Mouse (Mus musculus): ENCODE measurements around the gene Rpp38. TPM values are rescaled to one million over a fixed set of nuclear protein-coding genes. Genes with fewer than 3 reads are reported as not detected.

The Rpp38 gene
- polyA plus RNA-seq (2016; fragmentation: Nextera tagmentation; extraction: Ambion mirVana) = 17.9 and 19.4 TPM in 2 replicates

DNA sequence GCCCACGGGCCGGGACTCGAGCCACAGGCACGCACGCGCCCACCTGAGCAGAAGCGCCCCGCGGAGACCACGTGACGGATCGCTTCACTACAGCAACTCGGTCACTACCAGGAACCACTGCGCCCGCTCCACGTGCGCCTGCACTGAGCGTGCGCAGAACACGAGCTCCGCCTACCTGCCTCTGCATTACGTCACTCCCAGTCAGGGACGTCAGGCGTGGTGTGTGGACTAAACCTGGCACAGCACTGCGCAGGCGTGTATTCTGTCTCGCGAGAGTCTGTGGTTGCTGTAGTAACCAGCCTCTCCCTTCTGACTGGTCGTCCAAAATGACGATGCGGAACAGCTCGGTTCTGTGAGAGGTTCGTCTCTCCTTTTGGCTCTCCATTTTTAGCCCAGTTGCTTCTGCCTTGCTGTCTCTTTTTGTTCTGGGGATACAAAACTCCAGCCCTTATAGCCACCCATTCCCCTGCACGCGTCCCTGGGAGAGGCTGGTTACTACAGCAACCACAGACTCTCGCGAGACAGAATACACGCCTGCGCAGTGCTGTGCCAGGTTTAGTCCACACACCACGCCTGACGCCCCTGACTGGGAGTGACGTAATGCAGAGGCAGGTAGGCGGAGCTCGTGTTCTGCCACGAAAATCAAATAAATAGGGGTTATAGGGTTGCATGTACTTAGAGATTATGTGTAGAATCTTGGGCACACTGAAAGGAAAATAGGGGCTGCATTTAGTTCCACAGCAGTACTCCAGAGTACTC, at the start of gene Rpp38:
Rpp38 (minus strand) TSS at position 160 of the 759 bp plus-strand sequence.
- peaks cover 9% of the 10 kb centered on the region; the same call in 1 of the 2 replicates for H3K4me1 ChIP-seq
- H3K4me2 ChIP-seq (replicated peaks) = peak within 1 kb of the TSS; percentile 64
- WGBS = under 1% methylated on average over 45 of the region's 45 CpGs
- H3K27ac ChIP-seq = peak within 1 kb of the TSS; percentile 54; the same call in 1 of the 2 replicates
- H3K36me3 ChIP-seq = peaks cover 11% of the 10 kb centered on the region
- peaks cover 7% of the 10 kb centered on the region for H3K27me3 ChIP-seq
- ATAC-seq (ENCODE audit: insufficient number of reproducible peaks, insufficient read depth, low FRiP score, low TSS enrichment) = peak; percentile 99
- H3K9ac ChIP-seq = peak within 1 kb of the TSS; percentile 65
- no peaks in the 10 kb centered on the region for H3K9me3 ChIP-seq
- peak within 1 kb of the TSS; percentile 70 for H3K4me3 ChIP-seq

GRCm38 (mm10) chr2:3365127-3365526, 32.7 kb upstream of the Rpp38 start:
- H3K4me1 ChIP-seq = no peaks in the 10 kb centered on the region
- no peaks in the 10 kb centered on the region for H3K9me3 ChIP-seq
- H3K36me3 ChIP-seq = no peaks in the 10 kb centered on the region
- no peak overlapping the region for H3K27ac ChIP-seq
- no peak for ATAC-seq (ENCODE audit: insufficient number of reproducible peaks, insufficient read depth, low FRiP score, low TSS enrichment)
- no peak overlapping the region for H3K9ac ChIP-seq
- H3K27me3 ChIP-seq = no peaks in the 10 kb centered on the region; the same call in 1 of the 2 replicates
- no peak overlapping the region for H3K4me2 ChIP-seq (replicated peaks)
- no peak overlapping the region for H3K4me3 ChIP-seq
- 60% methylated on average over 4 of the region's 4 CpGs for WGBS

- no peaks in the 10 kb centered on the region for H3K36me3 ChIP-seq
- 80% methylated on average over 3 of the region's 3 CpGs for WGBS
- no peaks in the 10 kb centered on the region for H3K4me1 ChIP-seq
- no peak overlapping the region for H3K4me2 ChIP-seq (replicated peaks)
- H3K27ac ChIP-seq = no peak overlapping the region
- H3K27me3 ChIP-seq = no peaks in the 10 kb centered on the region; the same call in 1 of the 2 replicates
- no peak for ATAC-seq (ENCODE audit: insufficient number of reproducible peaks, insufficient read depth, low FRiP score, low TSS enrichment)
- no peak overlapping the region for H3K9ac ChIP-seq
- no peaks in the 10 kb centered on the region for H3K9me3 ChIP-seq
- H3K4me3 ChIP-seq = no peak overlapping the region
Measured at GRCm38 (mm10) chr2:3361067-3361466, 28.6 kb upstream of the Rpp38 start.

DNA sequence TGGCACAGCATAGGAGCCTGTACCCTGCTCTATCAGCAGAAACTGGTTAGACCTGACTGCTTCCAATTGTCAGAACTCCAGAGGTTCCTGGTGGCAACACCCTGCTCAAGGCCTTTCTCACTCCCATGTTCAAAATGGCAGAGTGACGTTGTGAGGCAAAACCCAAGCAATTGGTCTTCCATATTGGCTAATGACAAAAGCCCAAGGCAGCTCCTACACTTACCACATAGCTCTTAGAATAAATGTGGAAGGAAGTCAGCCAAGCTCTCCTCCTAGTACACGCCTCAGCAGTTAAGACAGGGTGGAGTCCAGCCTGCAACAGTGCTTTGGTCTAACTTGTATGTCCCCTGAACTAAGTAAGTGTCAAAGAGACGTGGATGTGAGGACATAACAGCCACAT, 25.4 kb upstream of the Rpp38 start:
- WGBS = 75% methylated on average over 3 of the region's 3 CpGs
- H3K4me2 ChIP-seq (replicated peaks) = no peak overlapping the region
- ATAC-seq (ENCODE audit: insufficient number of reproducible peaks, insufficient read depth, low FRiP score, low TSS enrichment) = no peak

GRCm38 (mm10) chr2:3356311-3356710, 23.9 kb upstream of the Rpp38 start:
- Histone ChIP-seq H3K9ac (no peak overlapping the region), H3K27ac (no peak overlapping the region), H3K36me3 (no peaks in the 10 kb centered on the region), H3K9me3 (no peaks in the 10 kb centered on the region), H3K4me1 (no peaks in the 10 kb centered on the region), H3K4me3 (no peak overlapping the region), H3K27me3 (no peaks in the 10 kb centered on the region), H3K4me2 (replicated peaks) (no peak overlapping the region)
- WGBS = 77% methylated on average over 3 of the region's 3 CpGs
- ATAC-seq (ENCODE audit: insufficient number of reproducible peaks, insufficient read depth, low FRiP score, low TSS enrichment) = no peak

More for the DNA sequence above, 25.4 kb upstream of the Rpp38 start:
- no peaks in the 10 kb centered on the region for H3K9me3 ChIP-seq
- no peaks in the 10 kb centered on the region for H3K36me3 ChIP-seq
- H3K4me1 ChIP-seq = no peaks in the 10 kb centered on the region
- H3K27me3 ChIP-seq = no peaks in the 10 kb centered on the region
- no peak overlapping the region for H3K9ac ChIP-seq
- H3K4me3 ChIP-seq = no peak overlapping the region
- no peak overlapping the region for H3K27ac ChIP-seq

DNA sequence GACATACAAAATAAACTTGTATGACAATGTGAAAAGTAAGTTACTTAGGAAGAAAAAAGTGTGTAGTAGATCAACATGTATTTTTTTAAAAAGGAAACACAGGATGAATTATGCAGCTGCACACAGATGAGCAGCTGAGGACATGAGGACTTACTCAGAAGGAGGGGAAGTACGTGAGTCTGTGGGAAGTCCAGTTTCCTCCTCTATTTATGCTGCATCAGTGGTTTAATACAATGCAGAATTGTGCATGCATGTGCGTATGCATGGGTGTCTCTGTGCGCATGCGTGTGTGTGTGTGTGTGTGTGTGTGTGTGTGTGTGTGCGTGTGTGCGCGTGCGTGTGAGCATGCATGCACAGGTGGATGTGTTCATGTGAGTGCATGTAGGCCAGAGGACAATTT, 23.4 kb upstream of the Rpp38 start:
- H3K27ac ChIP-seq = no peak overlapping the region

GRCm38 (mm10) chr2:3353160-3353559, 20.7 kb upstream of the Rpp38 start:
- H3K27me3 ChIP-seq = no peaks in the 10 kb centered on the region
- no peak overlapping the region for H3K4me3 ChIP-seq
- H3K9me3 ChIP-seq = no peaks in the 10 kb centered on the region
- no peak overlapping the region for H3K27ac ChIP-seq
- ATAC-seq (ENCODE audit: insufficient number of reproducible peaks, insufficient read depth, low FRiP score, low TSS enrichment) = no peak
- H3K4me2 ChIP-seq (replicated peaks) = no peak overlapping the region
- no peak overlapping the region for H3K9ac ChIP-seq
- no peaks in the 10 kb centered on the region for H3K36me3 ChIP-seq
- H3K4me1 ChIP-seq = no peaks in the 10 kb centered on the region

More for the DNA sequence above, 23.4 kb upstream of the Rpp38 start:
- no peaks in the 10 kb centered on the region for H3K27me3 ChIP-seq
- H3K4me2 ChIP-seq (replicated peaks) = no peak overlapping the region
- H3K4me1 ChIP-seq = no peaks in the 10 kb centered on the region
- no peak for ATAC-seq (ENCODE audit: insufficient number of reproducible peaks, insufficient read depth, low FRiP score, low TSS enrichment)
- no peaks in the 10 kb centered on the region for H3K36me3 ChIP-seq
- no peak overlapping the region for H3K9ac ChIP-seq
- H3K9me3 ChIP-seq = no peaks in the 10 kb centered on the region
- 88% methylated on average over 8 of the region's 8 CpGs for WGBS
- no peak overlapping the region for H3K4me3 ChIP-seq

GRCm38 (mm10) chr2:3348919-3349318, 16.5 kb upstream of the Rpp38 start:
- H3K4me3 ChIP-seq = no peak overlapping the region
- H3K4me1 ChIP-seq = no peaks in the 10 kb centered on the region
- H3K9ac ChIP-seq = no peak overlapping the region
- no peak overlapping the region for H3K4me2 ChIP-seq (replicated peaks)
- H3K9me3 ChIP-seq = no peaks in the 10 kb centered on the region
- ATAC-seq (ENCODE audit: insufficient number of reproducible peaks, insufficient read depth, low FRiP score, low TSS enrichment) = no peak
- H3K27me3 ChIP-seq = 0 out of 2 replicates have a peak, but pooled peaks cover 3% of the 10 kb centered on the region
- WGBS = 14% methylated on average over 3 of the region's 3 CpGs
- H3K27ac ChIP-seq = no peak overlapping the region
- no peaks in the 10 kb centered on the region for H3K36me3 ChIP-seq

DNA sequence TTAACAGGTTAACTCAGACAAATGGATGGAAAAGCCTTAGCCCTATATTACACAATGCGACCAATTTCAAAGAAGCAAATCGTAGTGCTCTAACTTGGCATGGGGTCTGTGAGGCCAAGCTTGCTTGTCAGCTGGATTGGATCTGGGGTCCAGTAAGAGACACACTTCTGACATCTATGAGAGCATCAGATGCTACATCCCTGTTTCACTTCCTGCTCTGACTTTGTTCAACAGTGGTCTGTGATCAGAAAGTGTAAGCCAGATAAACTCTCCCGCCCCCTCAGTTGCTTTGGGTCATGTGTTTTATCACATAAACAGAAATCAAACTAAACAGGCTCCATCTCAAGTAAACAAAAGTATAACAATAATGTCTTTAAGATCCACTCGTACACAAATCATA, 16.0 kb upstream of the Rpp38 start:
- Histone ChIP-seq H3K9ac (no peak overlapping the region), H3K9me3 (no peaks in the 10 kb centered on the region), H3K27ac (no peak overlapping the region), H3K4me3 (no peak overlapping the region), H3K36me3 (no peaks in the 10 kb centered on the region), H3K4me2 (replicated peaks) (no peak overlapping the region), H3K27me3 (0 out of 2 replicates have a peak, but pooled peaks cover 3% of the 10 kb centered on the region), H3K4me1 (no peaks in the 10 kb centered on the region)
- no peak for ATAC-seq (ENCODE audit: insufficient number of reproducible peaks, insufficient read depth, low FRiP score, low TSS enrichment)
- 77% methylated on average over 4 of the region's 4 CpGs for WGBS

DNA sequence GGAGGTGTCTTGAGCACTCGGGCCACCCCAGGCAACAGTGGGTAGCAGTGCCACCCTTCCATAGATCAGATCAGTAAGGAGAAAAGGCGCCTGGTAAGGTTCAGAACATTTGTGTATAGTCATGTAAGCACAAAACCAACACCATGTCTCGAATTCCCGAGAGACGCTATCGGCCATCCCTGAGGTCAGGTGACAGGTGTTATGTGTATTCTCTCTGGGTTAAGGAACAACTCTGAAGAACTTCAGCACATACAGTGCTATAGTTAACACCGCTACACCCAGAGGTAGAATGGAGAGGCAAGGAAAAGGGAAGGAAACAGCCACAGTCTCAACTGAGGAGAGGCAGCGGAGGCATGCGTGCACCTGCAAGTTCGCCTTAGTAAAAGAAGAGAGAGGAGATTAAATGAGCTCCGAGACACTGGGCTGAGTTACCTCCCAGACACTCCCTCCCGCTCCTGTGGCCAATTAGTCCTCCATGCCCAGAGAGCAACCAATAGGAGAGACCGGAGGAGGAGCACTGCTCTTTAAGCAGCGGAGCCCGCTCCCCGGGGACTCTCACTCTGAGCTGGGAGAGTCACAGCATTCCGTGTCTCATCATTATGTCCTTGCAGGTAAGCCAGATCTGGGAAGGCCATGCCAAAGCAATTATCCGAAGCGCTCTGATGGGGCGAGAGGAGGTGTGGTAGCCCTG, 3.3 kb upstream of the Rpp38 start, which contains the start of gene Acbd7:
Acbd7 (plus strand) TSS at position 558 of the 691 bp plus-strand sequence.
- H3K4me1 ChIP-seq = peaks cover 9% of the 10 kb centered on the region; the same call in 1 of the 2 replicates
- no peaks in the 10 kb centered on the region for H3K9me3 ChIP-seq
- H3K4me2 ChIP-seq (replicated peaks) = peak within 1 kb of the TSS; percentile 50
- no peak within 1 kb of the TSS for H3K27ac ChIP-seq
- 5% methylated on average over 20 of the region's 20 CpGs for WGBS
- no peak for ATAC-seq (ENCODE audit: insufficient number of reproducible peaks, insufficient read depth, low FRiP score, low TSS enrichment)
- H3K36me3 ChIP-seq = no peaks in the 10 kb centered on the region
- peak within 1 kb of the TSS; percentile 22 for H3K4me3 ChIP-seq
- H3K27me3 ChIP-seq = peaks cover 7% of the 10 kb centered on the region
- H3K9ac ChIP-seq = peak within 1 kb of the TSS; percentile 24; the same call in 1 of the 2 replicates

- no peaks in the 10 kb centered on the region for H3K9me3 ChIP-seq
- 90% methylated on average over 12 of the region's 12 CpGs for WGBS
- H3K27ac ChIP-seq = no peak overlapping the region
- ATAC-seq (ENCODE audit: insufficient number of reproducible peaks, insufficient read depth, low FRiP score, low TSS enrichment) = no peak
- H3K27me3 ChIP-seq = peaks cover 7% of the 10 kb centered on the region
- no peaks in the 10 kb centered on the region for H3K36me3 ChIP-seq
- H3K4me1 ChIP-seq = peaks cover 9% of the 10 kb centered on the region; the same call in 1 of the 2 replicates
- no peak overlapping the region for H3K4me3 ChIP-seq
- H3K4me2 ChIP-seq (replicated peaks) = no peak overlapping the region
- H3K9ac ChIP-seq = no peak overlapping the region
Measured at GRCm38 (mm10) chr2:3333761-3334160, 1.3 kb upstream of the Rpp38 start.

Measured in embryonic facial prominence, embryonic 12.5 days (tissue).